Mouse (Mus musculus) E14TG2a.4 (cell line): ENCODE data around the gene Rasal3.

Experiments used
- CTCF ChIP-seq: conservative IDR thresholded peaks from 2 replicates; pipeline ENCODE4 v1.5.1; 2014; ENCODE audit warnings: low read length
- NANOG ChIP-seq: IDR thresholded peaks from 2 replicates; pipeline ENCODE4 v1.6.1; 2014; ENCODE audit warnings: borderline replicate concordance, low read length, mixed read lengths
- POU5F1 ChIP-seq: IDR thresholded peaks from 2 replicates; pipeline ENCODE4 v1.6.1; 2014; ENCODE audit warnings: low read length, borderline replicate concordance

GRCm38 (mm10) chr17:32452482-32452881 is 49.1 kb upstream of the Rasal3 start, which contains the start of gene Cyp4f39:
- no peak for TF ChIP-seq NANOG
- TF ChIP-seq CTCF: no peak
- no peak for TF ChIP-seq POU5F1
